Mouse (Mus musculus) lung, postnatal 36 days (tissue): ENCODE results near the gene Acot7.

ENCODE experiments used
- DNase-seq: peaks from one replicate; pipeline ENCODE4 v3.0.0; 2022; ENCODE audit warnings: mixed read lengths

Acot7 gene

DNA sequence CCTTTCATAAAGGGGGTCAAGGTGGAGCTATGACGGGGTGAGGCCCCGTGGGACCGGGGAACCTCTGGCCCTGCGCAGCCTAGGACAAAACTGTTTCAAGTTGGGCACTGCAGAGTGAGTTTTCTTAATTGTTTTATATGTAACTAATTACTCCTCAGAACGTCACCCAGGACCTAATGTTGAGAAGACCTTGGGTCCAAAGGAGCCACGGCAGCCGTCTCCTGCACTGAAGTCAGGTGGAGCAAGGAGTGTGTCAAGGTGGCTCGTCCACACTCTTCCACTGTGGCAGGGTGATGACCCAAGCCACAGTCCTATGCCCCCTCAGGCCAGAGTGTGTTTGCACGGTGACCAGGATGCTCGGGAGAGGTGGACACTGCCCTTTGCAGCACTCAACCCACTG lies 125.2 kb downstream of the Acot7 start:
- no peak for DNase-seq

GRCm38 (mm10) chr4:152304685-152305084 lies 126.8 kb downstream of the Acot7 start:
- no peak for DNase-seq

DNA sequence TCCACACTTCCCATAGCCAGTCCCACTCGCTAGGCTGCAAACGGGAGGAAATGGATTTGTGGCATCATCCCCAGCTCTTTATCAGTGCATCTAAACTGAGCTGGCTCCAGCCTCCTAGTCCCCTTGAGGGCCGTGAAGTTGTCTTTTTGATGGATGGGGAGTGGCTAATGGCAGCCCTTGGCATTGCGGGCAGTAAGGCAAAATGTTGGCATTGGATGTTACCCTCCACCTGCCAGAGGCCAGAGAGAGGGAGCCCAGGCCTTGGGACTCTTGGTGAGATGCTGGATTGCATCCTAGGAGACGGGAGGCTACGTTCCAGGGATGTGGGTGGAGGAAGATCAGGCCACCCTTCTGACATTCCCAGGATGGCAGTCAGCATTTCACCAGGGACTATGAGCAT lies 128.1 kb downstream of the Acot7 start:
- DNase-seq = no peak

- DNase-seq = no peak
These were observed 129.6 kb downstream of the Acot7 start for GRCm38 (mm10) chr4:152307542-152307941.

DNA sequence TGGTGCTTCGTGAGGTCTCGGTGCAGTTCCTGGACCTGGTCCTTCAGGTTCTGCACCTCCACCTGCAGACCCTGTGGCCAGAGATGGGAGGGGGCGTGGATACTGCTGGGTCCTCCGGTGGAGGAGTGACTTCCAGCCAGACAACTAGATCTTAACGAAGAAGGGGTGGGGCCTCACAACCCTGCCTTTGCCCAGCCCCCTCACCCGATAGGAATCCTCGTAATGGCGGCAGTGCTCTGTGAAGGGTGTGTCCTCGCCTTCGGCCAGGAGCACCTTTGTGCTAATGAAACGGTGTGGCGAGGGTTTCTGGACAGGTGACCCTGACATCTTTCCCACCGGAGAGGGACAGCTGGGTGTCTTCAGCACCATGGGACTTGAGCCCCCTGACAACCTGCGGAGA lies 134.3 kb downstream of the Acot7 start:
- no peak for DNase-seq

GRCm38 (mm10) chr4:152313211-152313632 lies 135.3 kb downstream of the Acot7 start:
- DNase-seq = peak; percentile 24

- peak; percentile 26 for DNase-seq
These were observed 136.0 kb downstream of the Acot7 start for GRCm38 (mm10) chr4:152313934-152314333.

DNA sequence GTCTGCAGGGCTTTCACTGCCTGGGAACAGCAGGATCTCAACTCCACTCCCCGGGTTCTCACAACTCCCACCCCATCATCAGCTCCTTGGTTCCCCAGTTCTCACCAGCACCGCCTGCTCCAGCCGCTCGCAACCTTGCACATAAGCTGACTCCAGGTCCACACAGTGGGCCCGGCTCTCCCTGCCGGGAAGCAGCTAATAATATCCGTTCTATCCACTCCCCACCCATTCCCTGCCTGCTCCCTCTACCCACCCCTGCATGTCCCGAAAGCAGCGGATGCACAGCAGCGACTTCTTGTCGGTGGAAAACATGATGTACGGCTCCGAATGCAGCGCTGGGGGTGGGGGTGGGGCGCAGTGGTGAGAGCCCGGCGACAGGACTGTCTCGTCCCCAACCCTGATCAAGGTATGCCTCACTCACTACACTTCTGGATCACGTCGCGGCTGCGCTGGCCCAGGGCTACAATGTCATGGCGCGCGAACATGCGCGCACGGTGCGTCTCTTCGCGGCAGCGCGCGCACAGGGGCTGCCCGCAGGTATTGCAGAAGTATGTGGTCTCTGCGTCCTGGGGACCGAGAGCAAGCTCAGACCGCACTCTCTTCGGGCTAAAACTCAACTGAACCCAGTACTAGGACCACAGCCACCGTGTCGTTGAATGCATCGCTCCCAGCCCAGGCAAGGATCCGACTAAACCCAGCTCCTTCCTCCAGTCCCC lies 137.7 kb downstream of the Acot7 start:
- DNase-seq = no peak

GRCm38 (mm10) chr4:152317631-152318033 lies 139.7 kb downstream of the Acot7 start:
- DNase-seq = no peak

DNA sequence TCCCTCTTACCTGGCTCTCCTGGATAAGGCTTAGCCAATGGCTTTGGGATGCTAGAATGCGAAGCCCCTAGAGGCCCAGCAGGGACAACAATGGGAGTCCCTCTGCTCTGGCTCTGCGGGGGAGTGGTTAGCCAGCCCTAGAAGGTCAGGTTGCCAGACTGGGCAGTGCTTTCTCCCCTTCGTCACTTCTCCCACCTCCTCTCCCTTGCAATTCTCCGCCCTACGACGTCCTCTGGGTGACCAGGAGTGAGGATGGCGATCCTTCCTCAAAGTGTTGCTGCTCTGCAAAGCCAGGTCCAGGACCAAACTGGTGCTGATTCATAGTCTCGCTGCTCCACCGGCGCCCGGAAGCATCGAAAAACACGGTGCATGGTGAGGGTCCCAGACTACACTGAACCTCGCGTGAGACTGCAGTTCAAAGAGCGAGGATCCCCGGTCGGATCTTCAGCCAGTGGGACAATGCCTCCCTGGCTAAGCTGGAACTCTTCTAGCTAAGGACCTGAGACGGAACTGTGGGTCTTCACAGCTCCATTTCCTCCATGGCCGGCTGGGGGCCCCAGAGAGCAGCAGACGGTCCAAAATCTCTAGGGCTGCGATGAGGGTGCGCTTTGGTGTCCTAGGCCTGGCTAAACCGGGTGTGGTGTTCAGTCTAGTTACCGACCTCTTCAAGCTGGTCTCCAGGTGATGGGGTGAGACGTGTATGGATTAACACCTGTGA lies 140.7 kb downstream of the Acot7 start, which contains the start of gene Rnf207:
Rnf207 (minus strand) TSS at position 477 of the 718 bp plus-strand sequence.
- DNase-seq = peak; percentile 66
